Mouse (Mus musculus) cerebellum, postnatal 36 days (tissue): ENCODE measurements at regions not wholly inside any gene's neighbourhood (a gene's known extent, or its start where the extent isn't known, plus 50 kb on each side); places are given as distances from the start of the nearest gene placed in this dataset.
A peak's percentile ranks its signal among the peaks of the same experiment; 100 is the strongest.

Experiments used
- DNase-seq, 2 experiments: peaks; one replicate each; pipeline ENCODE4 v3.0.0; 2021 to 2022; ENCODE audit warnings: mixed read lengths in 2 of 2

DNA sequence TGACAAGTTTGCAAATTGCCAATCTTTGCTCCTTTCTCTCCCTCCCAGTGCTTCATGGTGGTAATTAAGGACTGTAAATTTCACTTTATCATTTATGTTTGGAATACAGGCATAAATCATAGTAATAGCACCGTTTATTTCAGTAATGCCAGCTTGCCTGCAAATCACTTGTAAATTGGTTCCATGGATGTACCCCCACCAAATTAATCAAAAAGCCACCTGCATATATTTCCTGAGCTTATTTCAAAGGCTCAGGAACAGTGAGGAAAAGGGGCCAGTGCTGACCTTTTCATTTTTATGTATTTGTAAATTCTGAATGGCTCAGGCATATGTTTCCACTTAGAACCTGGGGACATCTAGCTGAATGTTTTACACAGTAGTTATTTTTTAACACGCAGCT lies 115.0 kb downstream of the D3Ertd751e start:
- no peak for DNase-seq

DNA sequence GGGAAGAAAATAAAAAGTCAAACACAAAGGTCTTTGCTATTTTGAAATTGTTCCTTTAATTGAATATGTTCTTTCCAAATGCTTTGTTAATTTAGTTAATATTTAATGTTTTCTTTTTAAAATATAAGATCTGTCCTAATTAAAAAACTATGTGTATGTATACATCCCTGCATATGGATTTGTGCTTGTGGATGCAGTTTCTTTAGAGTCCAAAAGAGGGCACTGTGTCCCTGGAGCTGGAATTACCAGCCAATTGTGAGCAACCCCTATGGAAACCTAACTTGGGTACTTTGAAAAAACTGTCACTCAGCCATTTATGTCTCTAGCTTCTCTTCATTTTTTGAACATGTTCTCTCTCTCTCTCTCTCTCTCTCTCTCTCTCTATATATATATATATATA lies 120.3 kb downstream of the D3Ertd751e start:
- no peak for DNase-seq

DNA sequence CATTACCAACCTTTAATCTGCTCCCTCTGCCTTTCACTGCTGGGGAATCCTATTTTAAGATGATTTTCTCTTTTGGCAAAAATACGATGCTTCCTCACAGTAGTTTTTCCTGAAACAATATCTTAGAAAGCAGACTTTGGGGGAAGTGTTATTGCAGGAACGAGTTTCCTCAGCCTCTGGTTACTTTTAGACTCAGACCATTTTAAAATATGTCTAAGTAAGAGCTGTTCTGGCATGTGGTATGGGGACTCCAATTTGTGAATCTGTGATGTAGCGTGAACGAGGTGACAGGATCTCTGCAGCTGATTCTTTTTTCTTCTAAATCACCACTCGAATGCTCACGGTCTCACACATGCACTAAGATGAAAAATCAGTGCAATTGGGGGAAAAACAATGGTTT lies 166.5 kb downstream of the D3Ertd751e start:
- DNase-seq = no peak

DNA sequence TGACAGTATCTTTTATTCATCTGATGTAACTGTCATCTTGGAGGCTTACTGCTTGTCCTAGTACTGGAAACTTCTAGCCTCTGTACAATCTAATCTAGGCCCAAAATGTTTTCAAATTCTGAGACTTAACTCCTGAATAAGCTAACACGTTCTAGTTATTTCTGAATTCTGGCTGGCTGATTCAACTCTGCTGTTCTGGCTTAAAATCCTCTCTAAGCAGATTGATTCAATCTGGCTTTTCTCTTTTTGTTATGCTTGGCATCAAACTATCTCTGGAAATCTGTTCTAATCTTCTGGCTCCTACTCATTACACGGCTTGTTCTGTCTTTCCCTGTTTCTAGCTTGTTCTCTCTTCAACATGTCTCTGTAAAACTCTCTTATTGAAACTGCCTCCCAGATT lies 170.8 kb downstream of the D3Ertd751e start:
- DNase-seq = no peak

DNA sequence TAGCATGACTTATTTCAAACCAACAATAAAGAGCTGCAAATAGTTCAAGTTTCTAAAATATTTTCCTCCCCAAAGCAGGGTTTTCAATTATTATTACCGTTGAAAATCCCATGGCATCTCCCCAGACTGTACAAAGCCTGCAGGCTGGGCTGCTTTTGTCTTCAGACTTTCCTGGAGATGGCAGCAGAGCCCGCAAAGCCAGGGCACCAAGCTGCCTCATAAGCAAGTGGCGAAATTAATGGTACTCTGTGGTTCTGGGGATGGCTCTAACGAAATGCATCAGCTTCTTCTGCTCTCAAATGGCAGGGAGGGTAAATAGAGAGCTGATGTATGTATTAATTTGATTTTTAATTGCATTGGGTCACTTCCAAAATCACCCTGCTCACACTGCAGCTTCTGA lies 197.4 kb downstream of the D3Ertd751e start:
- no peak for DNase-seq

DNA sequence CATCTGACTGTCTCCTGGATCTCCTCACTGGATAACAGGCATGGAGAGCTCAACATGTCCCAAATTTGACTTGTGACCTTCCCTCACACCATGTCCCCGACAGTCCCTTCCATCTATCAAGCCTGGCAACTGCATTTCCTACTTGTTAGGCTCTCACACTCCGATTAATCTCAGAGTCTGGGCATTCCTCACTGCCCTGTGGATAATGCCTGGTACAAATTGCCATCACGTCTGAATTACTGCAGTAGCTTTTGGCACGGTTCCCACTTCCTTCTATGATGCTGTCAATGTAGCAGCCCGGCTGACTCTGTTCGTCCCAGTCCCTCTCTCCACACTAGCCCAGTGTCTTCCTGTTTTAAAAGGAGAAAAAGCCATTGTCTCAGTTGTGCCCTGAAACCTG lies 200.6 kb downstream of the D3Ertd751e start:
- no peak for DNase-seq

DNA sequence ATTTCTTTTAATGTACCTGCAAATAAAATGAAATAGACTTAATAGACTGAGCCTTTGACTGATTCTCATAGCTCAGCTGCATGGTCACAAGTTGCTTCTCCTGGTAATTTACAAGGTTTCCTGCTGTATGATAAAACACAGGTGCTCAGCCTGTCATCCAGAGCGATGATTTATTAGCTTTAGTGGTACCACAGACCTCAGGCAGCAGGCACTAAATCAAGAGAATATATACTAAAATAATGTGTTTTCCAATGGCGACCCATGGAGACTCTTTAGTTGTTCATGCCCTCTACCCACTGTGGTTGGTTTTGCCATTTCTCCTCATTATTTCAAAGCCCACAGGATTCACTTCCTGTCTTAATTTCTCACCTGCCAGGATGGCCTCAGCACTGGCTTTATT lies 207.0 kb downstream of the D3Ertd751e start:
- DNase-seq = no peak

DNA sequence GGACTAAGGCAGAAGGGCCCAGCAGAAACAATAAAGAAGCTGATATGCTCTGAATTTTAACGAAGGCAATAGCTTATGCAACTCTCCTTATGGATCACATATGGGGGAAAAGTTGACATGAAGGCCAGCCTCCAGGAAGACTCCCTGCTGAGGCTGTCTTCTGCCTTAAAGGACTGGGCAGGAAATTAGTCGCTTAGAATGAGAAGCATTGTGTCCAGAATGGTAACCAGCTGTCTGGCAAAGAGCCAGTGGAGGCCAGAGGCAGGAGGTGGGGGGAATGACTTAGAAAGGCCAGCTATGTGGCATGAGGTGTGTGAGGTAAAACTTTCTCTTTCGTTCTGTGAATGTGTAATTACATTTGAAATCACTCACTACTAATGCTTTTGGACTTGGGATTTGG lies 215.0 kb downstream of the D3Ertd751e start:
- DNase-seq = no peak

DNA sequence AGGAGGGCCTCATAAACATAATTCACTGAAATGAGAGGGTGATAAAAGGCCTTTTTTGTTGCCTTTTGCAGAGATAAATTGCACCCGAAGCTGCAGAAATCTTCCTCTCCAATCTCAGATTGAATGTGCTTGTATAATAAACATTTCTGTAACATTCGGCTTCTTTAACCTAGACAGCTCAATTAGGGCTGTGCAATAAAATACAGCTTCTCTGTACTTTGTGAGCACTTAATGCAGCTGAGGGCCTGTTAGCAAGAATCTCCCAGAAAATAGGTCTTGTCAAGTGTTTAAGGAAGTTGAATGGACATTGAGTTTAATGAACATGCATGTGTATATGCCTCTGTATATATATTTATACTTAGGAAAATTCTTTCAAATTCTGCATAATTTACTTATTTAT lies 217.8 kb downstream of the D3Ertd751e start:
- DNase-seq = no peak

DNA sequence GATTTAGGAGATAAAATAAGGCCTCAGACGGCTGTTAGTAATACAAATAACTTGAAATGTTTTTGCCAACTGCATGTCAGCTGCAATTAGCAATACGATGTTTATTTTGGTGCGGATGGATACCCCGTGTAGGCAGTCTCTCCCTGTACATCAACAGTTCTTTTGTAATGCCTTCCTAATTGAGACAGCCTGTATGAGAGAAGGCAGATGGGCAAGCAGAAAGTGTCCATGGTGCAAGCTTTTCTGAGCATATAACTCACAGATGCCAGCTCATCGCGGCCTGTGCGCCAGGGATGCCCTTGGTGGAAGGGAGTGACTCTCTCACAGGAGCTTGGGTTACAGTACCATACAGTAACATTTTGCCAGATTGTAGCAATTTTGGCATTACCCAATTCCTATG lies 220.5 kb downstream of the D3Ertd751e start:
- no peak for DNase-seq

DNA sequence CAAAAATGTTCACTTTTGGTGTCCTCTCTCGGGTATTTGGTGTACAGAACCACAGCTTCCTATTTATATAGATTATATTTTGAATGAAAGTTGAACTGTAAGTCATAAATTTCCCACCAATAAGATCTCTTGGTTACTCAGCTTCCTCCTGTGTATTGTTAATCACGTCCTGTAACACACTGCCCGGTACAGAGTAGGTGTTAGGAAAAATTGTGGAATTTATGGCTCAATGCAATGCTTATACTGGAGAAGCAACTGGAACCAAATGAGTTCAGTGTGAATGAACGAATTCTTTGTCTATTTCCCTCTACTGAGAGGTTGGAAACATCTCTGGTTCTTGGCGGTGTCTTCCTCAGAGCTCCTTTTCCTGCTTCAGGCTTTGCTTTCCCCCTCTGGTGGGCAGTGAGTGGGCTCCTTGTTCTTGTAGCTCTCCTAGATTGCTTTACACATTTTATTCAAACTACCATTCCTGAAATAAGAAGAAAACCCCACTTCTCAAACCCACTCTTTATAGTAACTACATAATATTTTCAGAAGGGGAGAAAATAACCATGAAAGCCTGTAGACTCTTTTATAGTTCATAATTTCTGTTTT lies 264.4 kb downstream of the D3Ertd751e start:
- DNase-seq = no peak

DNA sequence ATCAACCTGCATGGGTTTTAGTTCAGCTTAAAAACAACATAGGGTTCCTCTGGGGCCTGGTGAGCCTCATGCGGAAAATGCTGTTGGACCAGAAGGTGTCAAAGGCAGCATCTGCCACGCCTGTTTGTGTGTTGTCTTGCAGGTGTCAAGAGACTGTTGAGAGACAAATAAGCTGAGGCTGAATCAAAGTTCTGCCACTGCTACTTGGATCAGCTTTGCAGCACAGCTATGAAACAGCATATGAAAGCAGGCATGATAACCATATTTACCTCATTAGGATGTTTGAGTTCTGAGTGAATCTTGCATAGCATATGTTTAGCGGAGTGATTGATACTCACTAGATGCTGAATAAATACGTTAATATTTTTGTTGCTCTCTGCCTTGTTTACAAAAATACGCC lies 280.8 kb downstream of the D3Ertd751e start:
- DNase-seq = no peak

DNA sequence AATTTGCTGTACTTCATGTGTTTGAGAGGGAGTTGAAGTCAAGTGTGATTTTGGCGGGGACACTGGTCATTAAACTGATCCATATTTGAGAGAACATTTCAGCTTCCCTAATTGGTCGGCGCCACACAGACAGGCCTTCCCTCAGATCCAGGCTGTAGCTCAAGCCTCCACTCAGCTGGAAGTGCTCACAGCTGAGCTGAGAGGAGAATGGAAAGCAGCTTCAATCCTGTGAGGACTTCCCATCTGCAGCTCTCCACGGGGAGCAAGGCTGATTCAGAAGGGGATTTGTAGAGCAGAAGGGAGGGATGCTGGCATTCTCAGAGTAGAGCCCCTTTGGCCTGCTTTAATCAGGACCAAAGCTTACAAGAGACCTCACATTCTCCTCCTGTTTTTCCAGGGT lies 297.2 kb downstream of the D3Ertd751e start:
- no peak for DNase-seq

DNA sequence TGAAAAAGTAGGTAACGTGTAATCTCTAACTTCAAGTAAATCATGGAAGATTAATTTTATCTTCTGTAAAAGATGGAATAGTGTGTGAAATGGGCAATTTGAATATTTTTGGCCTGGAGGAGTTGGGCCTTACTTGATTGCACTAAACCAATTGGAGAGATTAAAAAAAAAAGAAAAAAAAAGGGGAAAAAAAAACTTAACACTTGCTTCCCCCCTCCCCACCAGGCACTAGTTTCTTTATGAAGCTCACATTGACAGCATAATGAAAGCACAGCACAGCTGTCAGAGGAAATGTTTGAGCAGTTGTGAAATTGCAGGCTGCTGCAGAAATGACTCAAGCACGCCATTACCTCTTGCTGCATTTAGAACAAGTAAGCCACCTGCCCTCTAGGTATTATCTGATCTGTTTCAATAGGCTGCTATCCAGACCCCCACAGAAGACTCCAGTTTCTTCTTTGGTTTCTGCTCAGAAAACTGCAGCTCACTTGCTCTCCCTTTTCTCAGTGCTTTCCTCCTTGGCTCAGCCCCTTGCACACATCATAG lies 297.9 kb downstream of the D3Ertd751e start:
- DNase-seq = no peak

DNA sequence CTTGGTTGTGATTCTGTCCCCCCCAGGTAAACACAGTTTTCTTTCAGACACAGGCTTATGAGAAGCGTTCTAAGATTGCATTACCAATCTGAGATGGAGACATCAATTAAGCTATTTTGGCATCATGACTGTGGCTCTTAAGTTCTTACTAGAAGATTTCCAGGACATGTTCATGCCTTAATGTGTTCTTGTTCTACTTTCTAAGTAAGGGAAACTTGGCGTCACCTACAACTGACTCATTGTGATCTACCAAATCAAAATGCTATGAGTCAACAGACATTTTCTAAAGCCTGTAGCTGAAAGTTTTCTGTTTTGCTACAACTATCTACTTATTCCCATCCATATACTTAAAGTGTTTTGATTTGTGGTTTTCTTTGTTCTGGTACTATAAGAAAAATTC lies 298.5 kb downstream of the D3Ertd751e start:
- DNase-seq = no peak

DNA sequence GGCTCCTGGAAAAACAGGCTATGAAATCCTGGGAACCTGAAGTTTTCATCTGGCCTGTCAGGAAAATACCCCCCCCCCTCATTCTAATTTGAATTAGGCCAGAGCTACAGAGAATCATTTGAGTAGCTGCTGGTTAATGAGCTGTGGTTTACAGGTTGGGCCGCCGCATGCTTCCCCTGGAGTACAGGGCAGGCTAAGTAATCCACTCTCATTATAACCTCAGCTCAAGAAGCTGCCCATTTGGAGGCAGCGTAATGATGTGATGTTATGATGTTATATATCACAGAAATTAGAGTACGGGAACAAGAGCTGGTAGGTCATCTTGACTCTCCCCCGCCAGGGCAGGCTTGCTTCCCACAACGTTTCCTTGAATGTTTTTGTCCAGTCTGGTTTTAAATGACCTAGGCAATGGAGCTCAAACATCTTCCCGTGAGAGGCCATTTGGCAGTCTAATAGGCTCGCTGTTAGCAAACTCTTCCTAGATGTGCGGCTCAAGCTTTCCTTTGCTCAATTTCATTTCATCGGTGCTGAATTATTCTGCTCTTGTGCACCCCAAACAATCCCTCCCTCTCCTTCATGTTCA lies 315.0 kb downstream of the D3Ertd751e start:
- no peak for DNase-seq

DNA sequence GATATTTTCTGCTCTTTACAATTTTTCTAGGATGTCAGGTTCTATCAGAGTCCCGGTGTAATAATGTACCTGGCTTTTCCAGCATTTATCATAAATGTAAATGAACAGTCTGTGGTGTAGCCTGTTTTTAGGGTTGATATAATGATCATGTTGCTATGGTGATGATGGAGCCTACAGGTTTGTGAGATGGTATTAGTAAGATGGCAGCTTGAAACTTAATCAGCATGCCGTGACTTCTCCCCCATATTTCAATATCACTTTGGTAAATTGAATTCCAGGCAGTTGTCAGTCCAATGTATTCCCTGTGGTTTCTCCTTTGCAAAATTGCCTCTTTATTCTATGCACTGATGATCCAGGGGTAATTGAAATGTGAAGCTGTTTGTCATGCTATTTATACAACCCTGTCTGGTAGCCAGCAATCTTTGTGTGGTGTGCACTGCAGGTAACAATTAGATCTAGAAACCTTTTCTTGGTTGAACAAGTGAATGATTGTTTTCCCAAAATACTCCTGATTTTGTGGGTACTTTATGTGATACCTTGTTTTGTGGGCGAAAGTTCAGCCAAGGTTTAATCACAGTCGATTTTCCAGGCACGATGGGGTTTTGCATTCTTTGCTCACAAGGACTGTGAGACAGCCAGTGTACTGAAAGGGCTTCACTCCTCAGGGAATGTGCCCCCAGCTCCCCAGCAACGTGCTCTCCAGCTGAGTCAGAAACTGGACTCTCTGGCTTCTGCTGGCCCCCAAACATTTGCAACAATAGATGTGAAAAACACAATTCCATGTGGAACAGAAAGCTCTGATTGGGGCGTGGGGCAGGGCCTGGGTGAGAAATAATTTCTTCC lies 322.9 kb downstream of the D3Ertd751e start:
- no peak for DNase-seq

DNA sequence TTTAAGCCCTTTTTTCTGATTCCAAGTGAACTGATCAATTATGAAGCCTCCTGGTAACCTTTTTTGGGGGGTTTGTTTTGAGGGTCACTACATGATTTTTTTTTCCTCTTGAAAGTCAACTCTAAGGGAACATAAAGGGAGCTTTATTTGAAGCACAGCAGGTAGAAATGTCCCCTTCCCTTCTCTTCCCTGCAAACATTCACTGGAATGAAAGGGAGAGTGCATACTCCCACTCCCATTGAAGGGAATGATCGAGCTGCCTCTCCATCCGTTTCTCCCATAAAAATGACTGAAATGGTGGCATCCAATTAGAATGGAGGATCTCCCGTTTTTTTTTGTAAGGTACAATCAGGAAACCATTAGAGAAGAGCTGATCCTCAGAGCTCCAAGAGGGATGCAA lies 323.6 kb downstream of the D3Ertd751e start:
- DNase-seq = no peak

DNA sequence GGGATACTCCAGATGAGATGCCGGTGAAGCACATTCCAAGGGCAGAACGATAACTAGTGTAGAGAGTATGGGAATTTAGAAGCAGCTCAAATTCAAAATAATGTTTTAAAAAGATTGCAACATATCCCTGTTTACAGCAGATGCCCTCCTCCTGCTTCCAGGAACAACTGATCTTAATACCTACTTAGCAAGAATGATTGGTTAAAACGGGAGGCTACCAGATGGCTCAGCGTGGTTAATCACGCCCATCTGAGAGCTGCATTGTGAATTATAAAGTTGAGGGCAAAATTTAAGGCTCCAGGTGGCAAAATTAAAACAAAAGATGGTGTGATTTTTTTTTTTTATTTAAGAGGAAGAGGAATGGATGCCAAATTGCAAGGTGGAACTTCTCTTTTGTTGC lies 324.6 kb downstream of the D3Ertd751e start:
- no peak for DNase-seq

DNA sequence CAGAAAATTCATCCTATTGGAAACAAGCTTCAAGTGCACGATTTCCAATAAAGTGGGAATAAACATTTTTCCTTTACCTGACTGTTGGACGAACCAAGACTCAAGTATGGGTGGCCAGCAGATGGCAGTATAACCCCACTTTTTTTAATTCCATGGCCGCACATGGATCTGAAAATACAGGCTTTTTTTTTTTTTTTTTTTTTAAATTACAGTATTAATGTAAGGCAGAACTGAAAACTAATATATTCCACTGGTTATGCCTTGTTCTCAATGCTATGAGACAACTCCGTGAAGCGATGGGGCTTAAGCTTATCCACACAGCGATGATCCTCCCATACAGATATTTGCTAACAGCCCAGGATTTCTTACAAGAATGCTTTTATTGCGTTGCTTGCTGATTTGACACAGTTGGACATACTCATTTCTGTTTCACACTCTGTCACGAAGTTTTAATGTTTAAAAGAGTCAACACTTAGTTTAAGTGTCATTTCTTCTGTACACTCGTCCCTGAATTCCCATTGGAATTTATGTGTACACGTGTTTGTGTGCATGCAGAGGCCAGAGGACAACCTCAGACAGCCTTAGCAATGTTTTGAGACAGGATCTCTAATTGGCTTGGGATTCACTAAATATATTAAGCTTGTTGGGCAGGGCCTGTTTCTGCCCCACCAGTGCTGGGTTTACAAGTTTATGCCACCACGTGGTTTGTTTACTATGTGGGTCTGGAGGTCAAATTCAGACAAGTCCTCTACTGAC lies 332.3 kb downstream of the D3Ertd751e start:
- DNase-seq = peak; percentile 26 to 39

DNA sequence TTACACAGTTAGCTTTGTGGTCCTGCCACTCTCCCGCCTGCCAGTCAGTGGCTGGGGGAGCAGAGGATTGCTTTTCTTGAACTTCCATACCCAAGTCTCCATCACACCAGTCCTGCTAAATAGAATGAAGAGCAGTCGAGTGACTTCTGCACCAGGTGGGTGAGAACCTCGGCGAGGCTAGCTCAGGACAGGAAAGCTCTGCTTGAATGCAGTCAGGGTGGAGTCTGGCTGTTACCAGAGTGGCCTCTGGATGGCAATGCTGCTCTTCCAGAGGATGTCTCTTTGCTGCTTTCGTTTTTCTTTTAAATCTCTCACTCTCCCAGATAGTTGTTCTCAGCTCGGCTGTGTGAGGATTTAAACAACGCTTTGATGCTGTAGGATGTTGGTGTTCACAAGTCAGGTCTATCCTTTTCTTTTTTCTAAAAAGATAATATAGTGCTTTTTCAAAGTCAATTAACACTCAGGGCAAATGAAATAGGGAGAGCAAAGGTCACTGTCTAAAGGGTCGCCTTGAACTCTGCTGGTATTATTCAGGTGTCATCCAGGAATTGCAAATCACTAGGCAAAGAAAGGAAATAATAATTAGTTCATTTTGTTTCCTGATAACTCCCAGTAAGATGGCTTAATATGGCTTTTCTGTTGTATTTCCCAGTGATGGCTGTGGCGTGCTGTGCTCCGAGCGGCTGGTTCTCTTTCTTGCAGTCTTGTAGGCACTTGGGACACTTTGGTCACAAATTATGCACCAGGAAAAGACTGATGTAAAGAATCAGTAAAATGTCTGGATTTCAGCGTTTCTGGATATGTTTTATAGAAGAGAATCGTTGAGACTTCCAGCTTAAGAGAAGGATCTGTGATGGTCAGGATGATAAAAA lies 368.8 kb downstream of the D3Ertd751e start:
- DNase-seq = peak; percentile 32 to 48
